Mouse (Mus musculus): Measurements from ENCODE around the gene Wfdc1.

Gene Wfdc1

GRCm38 (mm10) chr8:119638261-119638660 is 27.9 kb upstream of the Wfdc1 start:
- DNase-seq (ENCODE audit: extremely low spot score): no peak

- no peak for DNase-seq (ENCODE audit: extremely low spot score)
Observed at GRCm38 (mm10) chr8:119639798-119640197, 26.4 kb upstream of the Wfdc1 start.

GRCm38 (mm10) chr8:119641058-119641457 is 25.1 kb upstream of the Wfdc1 start:
- DNase-seq (ENCODE audit: extremely low spot score): no peak

- no peak for DNase-seq (ENCODE audit: extremely low spot score)
Observed at GRCm38 (mm10) chr8:119642960-119643359, 23.2 kb upstream of the Wfdc1 start.

- no peak for DNase-seq (ENCODE audit: extremely low spot score)
Observed at GRCm38 (mm10) chr8:119644429-119644960, 21.7 kb upstream of the Wfdc1 start.

GRCm38 (mm10) chr8:119644981-119645597 is 21.1 kb upstream of the Wfdc1 start:
- DNase-seq (ENCODE audit: extremely low spot score): no peak

GRCm38 (mm10) chr8:119646197-119646596 is 20.0 kb upstream of the Wfdc1 start:
- no peak for DNase-seq (ENCODE audit: extremely low spot score)

GRCm38 (mm10) chr8:119646846-119647245 is 19.3 kb upstream of the Wfdc1 start:
- no peak for DNase-seq (ENCODE audit: extremely low spot score)

GRCm38 (mm10) chr8:119651324-119651723 is 14.8 kb upstream of the Wfdc1 start:
- no peak for DNase-seq (ENCODE audit: extremely low spot score)

- DNase-seq (ENCODE audit: extremely low spot score): no peak
Observed at GRCm38 (mm10) chr8:119656709-119657464, 9.3 kb upstream of the Wfdc1 start.

- peak; percentile 79 for DNase-seq (ENCODE audit: extremely low spot score)
Observed at GRCm38 (mm10) chr8:119661081-119661480, 5.1 kb upstream of the Wfdc1 start.

GRCm38 (mm10) chr8:119661892-119662291 is 4.3 kb upstream of the Wfdc1 start:
- DNase-seq (ENCODE audit: extremely low spot score): no peak

- no peak for DNase-seq (ENCODE audit: extremely low spot score)
Observed at GRCm38 (mm10) chr8:119663440-119663839, 2.7 kb upstream of the Wfdc1 start.

- DNase-seq (ENCODE audit: extremely low spot score): no peak
Observed at GRCm38 (mm10) chr8:119665270-119665669, 895 bp upstream of the Wfdc1 start.

- no peak for DNase-seq (ENCODE audit: extremely low spot score)
Observed at GRCm38 (mm10) chr8:119668447-119668846, 2.3 kb downstream of the Wfdc1 start.

- no peak for DNase-seq (ENCODE audit: extremely low spot score)
Observed at GRCm38 (mm10) chr8:119669284-119669683, 3.1 kb downstream of the Wfdc1 start.

- no peak for DNase-seq (ENCODE audit: extremely low spot score)
Observed at GRCm38 (mm10) chr8:119670419-119671091, 4.4 kb downstream of the Wfdc1 start.

GRCm38 (mm10) chr8:119673976-119674555 is 7.9 kb downstream of the Wfdc1 start:
- no peak for DNase-seq (ENCODE audit: extremely low spot score)

GRCm38 (mm10) chr8:119675457-119675856 is 9.3 kb downstream of the Wfdc1 start:
- DNase-seq (ENCODE audit: extremely low spot score): no peak

GRCm38 (mm10) chr8:119676389-119676788 is 10.2 kb downstream of the Wfdc1 start:
- peak; percentile 83 for DNase-seq (ENCODE audit: extremely low spot score)

- DNase-seq (ENCODE audit: extremely low spot score): peak; percentile 71
Observed at GRCm38 (mm10) chr8:119678138-119678843, 12.1 kb downstream of the Wfdc1 start.

- DNase-seq (ENCODE audit: extremely low spot score): no peak
Observed at GRCm38 (mm10) chr8:119679184-119679583, 13.0 kb downstream of the Wfdc1 start.
